Mouse (Mus musculus) urinary bladder, postnatal 10 days (tissue): Measurements from ENCODE around the gene Tmod1.

Source experiments
- DNase-seq: peaks from one replicate; pipeline ENCODE4 v3.0.0; 2022; ENCODE audit warnings: low spot score

Tmod1 gene

GRCm38 (mm10) chr4:46131791-46132190 lies 93.1 kb downstream of the Tmod1 start:
- no peak for DNase-seq

GRCm38 (mm10) chr4:46137629-46138286 lies 99.0 kb downstream of the Tmod1 start:
- no peak for DNase-seq

GRCm38 (mm10) chr4:46138287-46139222 lies 99.8 kb downstream of the Tmod1 start, which contains the start of the genes Ncbp1 and Tstd2:
Gene Ncbp1, plus strand, starts transcription at chr4:46138613.
Gene Tstd2, minus strand, starts transcription at chr4:46138694.
- peak; percentile 63 for DNase-seq

- no peak for DNase-seq
These were observed 105.6 kb downstream of the Tmod1 start for GRCm38 (mm10) chr4:46144323-46144722.

GRCm38 (mm10) chr4:46146881-46147280 lies 108.1 kb downstream of the Tmod1 start:
- DNase-seq: no peak

- no peak for DNase-seq
These were observed 113.3 kb downstream of the Tmod1 start for GRCm38 (mm10) chr4:46151903-46152544.

- no peak for DNase-seq
These were observed 125.3 kb downstream of the Tmod1 start for GRCm38 (mm10) chr4:46164027-46164426.
